In the genomic region with DNA sequence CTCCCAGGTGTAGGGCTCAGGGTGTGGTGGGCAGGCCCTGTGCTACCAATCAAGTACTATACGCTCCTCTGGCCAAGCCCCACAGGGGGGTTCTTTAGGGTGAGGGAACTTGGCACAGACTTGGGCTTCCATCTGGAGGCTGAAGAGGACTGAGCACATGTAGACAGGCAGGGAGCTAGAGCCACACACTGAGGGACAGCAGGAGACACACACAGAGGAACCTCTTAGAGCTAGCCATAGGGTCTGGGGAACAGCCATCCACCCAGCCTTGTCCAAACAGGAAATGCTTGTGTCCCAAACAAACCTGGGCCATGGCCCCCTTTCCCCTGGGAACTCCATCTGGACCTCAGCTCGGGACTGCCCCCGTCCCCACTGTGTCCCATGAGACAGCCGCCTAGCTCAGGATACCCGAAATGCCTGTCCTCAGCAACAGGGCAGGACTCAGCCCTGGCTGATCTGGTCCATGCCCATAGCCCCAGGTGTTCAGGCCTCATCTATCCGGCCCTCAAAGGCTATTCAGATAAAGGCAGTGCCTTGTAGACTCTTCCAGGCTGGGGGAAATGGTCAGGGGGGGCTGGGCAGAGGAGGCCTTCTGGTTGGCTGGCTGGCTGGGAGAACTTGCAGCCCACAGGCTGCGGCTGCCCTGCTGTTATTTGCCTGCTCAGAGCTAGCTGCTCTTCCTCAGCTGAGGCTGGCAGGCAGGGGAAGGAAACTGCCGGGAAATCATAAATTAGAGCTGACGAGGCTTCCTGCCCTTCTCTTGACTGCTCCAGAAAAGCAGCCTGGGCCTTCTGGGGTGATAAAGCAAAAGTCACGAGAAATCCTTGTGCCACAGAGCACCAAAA, we compare ENCODE assay signal across 8 mouse cellular contexts. TPM values are rescaled to one million over a fixed set of nuclear protein-coding genes. Genes with fewer than 3 reads are reported as not detected.
DNase-seq lines count a peak whose midpoint lies in the region; ATAC-seq and TF ChIP-seq lines count a peak whose summit lies in the region.

No protein-coding gene starts in this region.

- H3K4me3 ChIP-seq in hindbrain, embryonic 10.5 days, result no peak overlapping the region
- no peak overlapping the region for H3K4me3 ChIP-seq in hindbrain, embryonic 12.5 days
- no peak overlapping the region for H3K4me3 ChIP-seq in hindbrain, postnatal 0 days (ENCODE audit: low read length)

- no peak overlapping the region for H3K9ac ChIP-seq in hindbrain, embryonic 12.5 days
- H3K9ac ChIP-seq in hindbrain, postnatal 0 days (replicated peaks; ENCODE audit: low read length), result no peak overlapping the region

- no peaks in the 10 kb centered on the region for H3K9me3 ChIP-seq in hindbrain, embryonic 10.5 days
- H3K9me3 ChIP-seq in hindbrain, embryonic 12.5 days (replicated peaks), result no peaks in the 10 kb centered on the region
- no peaks in the 10 kb centered on the region for H3K9me3 ChIP-seq in hindbrain, postnatal 0 days (ENCODE audit: low read length)

- no peak for DNase-seq in hindbrain, embryonic 10.5 days (ENCODE audit: low spot score)
- DNase-seq in cerebellum, adult 9-11 months, result peak; percentile 82
- peak; percentile 43 for DNase-seq in hindbrain, postnatal 0 days (ENCODE audit: low spot score)
- no peak for DNase-seq in T-cell, adult 2 months (ENCODE audit: low spot score)
- no peak for DNase-seq in right cerebral cortex, postnatal 14 days
- DNase-seq in urinary bladder, adult 18-20 months (ENCODE audit: low spot score in 2 of 2), result no peak

- no peak for ATAC-seq in hindbrain, embryonic 12.5 days (ENCODE audit: low FRiP score)
- ATAC-seq in hindbrain, postnatal 0 days, result peak; percentile 22; the same call in 1 of the 2 replicates
- ATAC-seq in megakaryocyte progenitor cell, adult 5-6 weeks (replicated peaks; ENCODE audit: poor library complexity), result 0 out of 2 replicates have a peak, but pooled peaks have one; percentile 11

- 39% methylated on average over 10 of the region's 10 CpGs for WGBS in hindbrain, embryonic 10.5 days
- WGBS in hindbrain, embryonic 12.5 days, result 36% methylated on average over 10 of the region's 10 CpGs
- WGBS in hindbrain, postnatal 0 days, result 31% methylated on average over 10 of the region's 10 CpGs

- H3K36me3 ChIP-seq in hindbrain, embryonic 10.5 days, result no peaks in the 10 kb centered on the region
- no peaks in the 10 kb centered on the region for H3K36me3 ChIP-seq in hindbrain, embryonic 12.5 days
- H3K36me3 ChIP-seq in hindbrain, postnatal 0 days (ENCODE audit: insufficient read depth, low read length), result no peaks in the 10 kb centered on the region

- peaks cover 52% of the 10 kb centered on the region for H3K4me1 ChIP-seq in hindbrain, embryonic 10.5 days (replicated peaks)
- peaks cover 27% of the 10 kb centered on the region for H3K4me1 ChIP-seq in hindbrain, embryonic 12.5 days
- peaks cover 13% of the 10 kb centered on the region for H3K4me1 ChIP-seq in hindbrain, postnatal 0 days (ENCODE audit: insufficient read depth, low read length)

- no peak for TF ChIP-seq CTCF in hindbrain, postnatal 0 days (IDR thresholded peaks at IDR 0.05; ENCODE audit: low read depth)

- peaks cover 22% of the 10 kb centered on the region for H3K27me3 ChIP-seq in hindbrain, embryonic 10.5 days (ENCODE audit: insufficient read depth, poor library complexity, severe bottlenecking)
- H3K27me3 ChIP-seq in hindbrain, embryonic 12.5 days, result peaks cover 12% of the 10 kb centered on the region
- no peaks in the 10 kb centered on the region for H3K27me3 ChIP-seq in hindbrain, postnatal 0 days (ENCODE audit: insufficient read depth, low read length)

- no peak overlapping the region for H3K4me2 ChIP-seq in hindbrain, embryonic 12.5 days (replicated peaks)
- H3K4me2 ChIP-seq in hindbrain, postnatal 0 days (ENCODE audit: low read depth, low read length), result no peak overlapping the region

- peak overlapping the region; percentile 37; the same call in 1 of the 2 replicates for H3K27ac ChIP-seq in hindbrain, embryonic 10.5 days
- no peak overlapping the region for H3K27ac ChIP-seq in hindbrain, embryonic 12.5 days
- H3K27ac ChIP-seq in hindbrain, postnatal 0 days, result peak overlapping the region; percentile 7; the same call in 1 of the 2 replicates

RNA-seq across cellular contexts. Expression of a gene that starts 3.1 kb away (rescaled TPM):
- polyA plus RNA-seq in hindbrain, embryonic 10.5 days (2016; fragmentation: Nextera tagmentation; extraction: Ambion mirVana), result 31.9 and 40.0 TPM in 2 replicates
- 17.7 and 21.9 TPM in 2 replicates for polyA plus RNA-seq in hindbrain, embryonic 12.5 days (2016; fragmentation: Nextera tagmentation; extraction: Ambion mirVana)
- total RNA-seq in hindbrain, postnatal 0 days (2014; rRNA removed), result 15.0 and 15.7 TPM in 2 replicates
- 22.7 and 24.2 TPM in 2 replicates for polyA plus RNA-seq in hindbrain, postnatal 0 days (2015; fragmentation: Nextera tagmentation; extraction: Ambion mirVana)
- total RNA-seq in megakaryocyte progenitor cell, adult 5-6 weeks (2015), result 3.5 and 5.5 TPM in 2 replicates
- total RNA-seq in megakaryocyte progenitor cell, adult 5-6 weeks (2017), result 5.2 and 5.5 TPM in 2 replicates

RNA-seq across cellular contexts. Expression of a gene that starts 56.1 kb away (rescaled TPM):
- 877 and 924 TPM in 2 replicates for polyA plus RNA-seq in hindbrain, embryonic 10.5 days (2016; fragmentation: Nextera tagmentation; extraction: Ambion mirVana)
- 823 and 828 TPM in 2 replicates for polyA plus RNA-seq in hindbrain, embryonic 12.5 days (2016; fragmentation: Nextera tagmentation; extraction: Ambion mirVana)
- 337 and 384 TPM in 2 replicates for total RNA-seq in hindbrain, postnatal 0 days (2014; rRNA removed)
- polyA plus RNA-seq in hindbrain, postnatal 0 days (2015; fragmentation: Nextera tagmentation; extraction: Ambion mirVana), result 371 and 412 TPM in 2 replicates
- 183 and 217 TPM in 2 replicates for total RNA-seq in megakaryocyte progenitor cell, adult 5-6 weeks (2015)
- 513 and 628 TPM in 2 replicates for total RNA-seq in megakaryocyte progenitor cell, adult 5-6 weeks (2017)

RNA-seq across cellular contexts. Expression of a gene that starts 56.5 kb away (rescaled TPM):
- polyA plus RNA-seq in hindbrain, embryonic 10.5 days (2016; fragmentation: Nextera tagmentation; extraction: Ambion mirVana), result 29.1 and 29.3 TPM in 2 replicates
- polyA plus RNA-seq in hindbrain, embryonic 12.5 days (2016; fragmentation: Nextera tagmentation; extraction: Ambion mirVana), result 27.0 and 28.9 TPM in 2 replicates
- total RNA-seq in hindbrain, postnatal 0 days (2014; rRNA removed), result 48.8 and 54.5 TPM in 2 replicates
- 39.1 and 42.2 TPM in 2 replicates for polyA plus RNA-seq in hindbrain, postnatal 0 days (2015; fragmentation: Nextera tagmentation; extraction: Ambion mirVana)
- 8.5 and 10.2 TPM in 2 replicates for total RNA-seq in megakaryocyte progenitor cell, adult 5-6 weeks (2015)
- 22.2 and 33.8 TPM in 2 replicates for total RNA-seq in megakaryocyte progenitor cell, adult 5-6 weeks (2017)

Comparison
In these comparisons a context has a peak if more than half of its experiments do, and no peak if none do; other contexts are left out.
1. DNase-seq: peak in cerebellum, adult 9-11 months (single experiment) and hindbrain, postnatal 0 days (single experiment); none in hindbrain, embryonic 10.5 days (single experiment), T-cell, adult 2 months (single experiment), right cerebral cortex, postnatal 14 days (single experiment) and urinary bladder, adult 18-20 months (0 of 2).